Comparison of ENCODE assay signal across 19 mouse cellular contexts in the genomic region with DNA sequence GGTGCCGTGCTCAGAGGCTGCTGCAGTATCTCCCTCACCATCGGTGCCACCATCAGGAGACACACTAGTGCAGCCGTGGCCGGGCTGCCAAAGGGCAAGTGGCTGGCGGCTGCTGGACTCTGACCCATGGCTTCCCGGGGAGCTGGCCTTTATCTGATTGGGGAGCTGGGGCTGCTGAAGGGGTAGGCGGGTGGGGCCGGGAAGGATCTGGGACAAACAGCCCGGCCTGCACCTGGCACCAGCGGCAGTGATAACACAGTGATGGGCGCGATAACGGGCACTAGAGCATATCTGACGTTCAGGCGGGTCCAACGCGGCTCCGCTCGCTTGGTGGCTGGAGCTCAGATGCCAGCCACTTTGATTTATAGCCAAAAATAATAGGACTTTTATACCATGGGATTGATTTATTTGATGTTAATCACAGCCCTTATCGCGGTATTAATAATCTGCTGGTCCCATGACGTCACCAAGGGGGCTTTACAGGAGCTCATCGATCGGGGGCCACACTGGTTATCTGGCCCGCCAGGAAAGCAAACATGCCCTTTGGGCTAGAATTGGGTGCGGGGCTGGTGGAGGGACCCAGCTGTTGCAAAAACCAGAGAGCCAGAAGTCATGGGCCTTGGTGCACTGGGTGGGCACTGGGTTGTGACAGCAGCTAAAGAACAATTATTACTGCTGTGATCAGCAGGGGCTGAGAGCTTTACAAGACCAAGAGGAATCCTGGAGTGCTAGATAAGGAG. TPM values are rescaled to one million over a fixed set of nuclear protein-coding genes. Genes with fewer than 3 reads are reported as not detected.
DNase-seq lines count a peak whose midpoint lies in the region; ATAC-seq lines count a peak whose summit lies in the region.
"Had no signal": no experiment of that assay in that cellular context is flagged by ENCODE, and none has a peak within 500 bp of the region (broad histone marks: within the 10 kb centered on the region; RNA-seq: fewer than 3 reads in every experiment).

No protein-coding gene starts in this region.

- H3K9ac ChIP-seq in neural tube, embryonic 12.5 days, result no peak overlapping the region
- no peak overlapping the region for H3K9ac ChIP-seq in neural tube, embryonic 15.5 days (replicated peaks)
- no peak overlapping the region for H3K9ac ChIP-seq in stomach, embryonic 15.5 days
- H3K9ac ChIP-seq: limb, embryonic 13.5 days had no signal

- DNase-seq in heart, embryonic 10.5 days (ENCODE audit: low spot score), result no peak
- no peak for DNase-seq in heart, adult 8-10 months (ENCODE audit: low spot score)
- DNase-seq in limb, embryonic 10.5 days (ENCODE audit: low spot score), result no peak
- no peak for DNase-seq in gastrocnemius, postnatal 10 days
- DNase-seq in retina, postnatal 1 day, result no peak
- DNase-seq: adrenal gland, postnatal 14 days; B cell, adult 2 months; embryo, embryonic 11 days; thymus, adult 2 months had no signal

- H3K27me3 ChIP-seq in heart, embryonic 10.5 days (ENCODE audit: insufficient read depth, poor library complexity, severe bottlenecking), result no peaks in the 10 kb centered on the region
- H3K27me3 ChIP-seq in neural tube, embryonic 12.5 days (replicated peaks), result no peaks in the 10 kb centered on the region
- no peaks in the 10 kb centered on the region for H3K27me3 ChIP-seq in neural tube, embryonic 15.5 days (replicated peaks)
- no peaks in the 10 kb centered on the region for H3K27me3 ChIP-seq in limb, embryonic 10.5 days (ENCODE audit: low read depth, poor library complexity, severe bottlenecking)
- H3K27me3 ChIP-seq in stomach, embryonic 15.5 days (replicated peaks), result no peaks in the 10 kb centered on the region
- H3K27me3 ChIP-seq: limb, embryonic 13.5 days; Patski had no signal

- ATAC-seq in neural tube, embryonic 12.5 days (ENCODE audit: low FRiP score, low read depth), result 0 out of 2 replicates have a peak, but pooled peaks have one; percentile 34
- no peak for ATAC-seq in neural tube, embryonic 15.5 days (ENCODE audit: low FRiP score)
- peak; percentile 49; the same call in 1 of the 2 replicates for ATAC-seq in stomach, embryonic 15.5 days (ENCODE audit: insufficient read depth, low FRiP score, low read depth)
- ATAC-seq: Patski had no signal

- H3K36me3 ChIP-seq in heart, embryonic 10.5 days, result peaks cover 62% of the 10 kb centered on the region
- no peaks in the 10 kb centered on the region for H3K36me3 ChIP-seq in neural tube, embryonic 12.5 days
- no peaks in the 10 kb centered on the region for H3K36me3 ChIP-seq in neural tube, embryonic 15.5 days
- peaks cover 2% of the 10 kb centered on the region; the same call in 1 of the 2 replicates for H3K36me3 ChIP-seq in limb, embryonic 10.5 days
- H3K36me3 ChIP-seq in stomach, embryonic 15.5 days, result 0 out of 2 replicates have a peak, but pooled peaks cover 3% of the 10 kb centered on the region

- WGBS in heart, embryonic 10.5 days, result 75% methylated on average over 26 of the region's 26 CpGs
- WGBS in neural tube, embryonic 12.5 days, result 73% methylated on average over 26 of the region's 26 CpGs
- WGBS in neural tube, embryonic 15.5 days, result 50% methylated on average over 26 of the region's 26 CpGs
- WGBS in limb, embryonic 10.5 days, result 89% methylated on average over 26 of the region's 26 CpGs
- 57% methylated on average over 26 of the region's 26 CpGs for WGBS in stomach, embryonic 15.5 days

- H3K27ac ChIP-seq in heart, embryonic 10.5 days, result peak overlapping the region; percentile 81
- no peak overlapping the region for H3K27ac ChIP-seq in neural tube, embryonic 12.5 days
- H3K27ac ChIP-seq in neural tube, embryonic 15.5 days (replicated peaks), result no peak overlapping the region
- peak overlapping the region; percentile 9; the same call in 1 of the 2 replicates for H3K27ac ChIP-seq in limb, embryonic 10.5 days
- H3K27ac ChIP-seq in stomach, embryonic 15.5 days, result peak overlapping the region; percentile 51
- H3K27ac ChIP-seq: limb, embryonic 13.5 days had no signal

- peaks cover 100% of the 10 kb centered on the region for H3K4me1 ChIP-seq in heart, embryonic 10.5 days
- peaks cover 26% of the 10 kb centered on the region for H3K4me1 ChIP-seq in neural tube, embryonic 12.5 days
- H3K4me1 ChIP-seq in neural tube, embryonic 15.5 days, result peaks cover 23% of the 10 kb centered on the region
- H3K4me1 ChIP-seq in limb, embryonic 10.5 days, result peaks cover 28% of the 10 kb centered on the region
- peaks cover 50% of the 10 kb centered on the region for H3K4me1 ChIP-seq in stomach, embryonic 15.5 days

- H3K4me2 ChIP-seq in neural tube, embryonic 12.5 days (replicated peaks), result no peak overlapping the region
- H3K4me2 ChIP-seq in neural tube, embryonic 15.5 days, result no peak overlapping the region
- H3K4me2 ChIP-seq in stomach, embryonic 15.5 days, result no peak overlapping the region
- H3K4me2 ChIP-seq: limb, embryonic 13.5 days had no signal

- H3K4me3 ChIP-seq in heart, embryonic 10.5 days, result no peak overlapping the region
- no peak overlapping the region for H3K4me3 ChIP-seq in neural tube, embryonic 12.5 days
- no peak overlapping the region for H3K4me3 ChIP-seq in neural tube, embryonic 15.5 days (replicated peaks)
- no peak overlapping the region for H3K4me3 ChIP-seq in limb, embryonic 10.5 days
- no peak overlapping the region for H3K4me3 ChIP-seq in stomach, embryonic 15.5 days (replicated peaks)
- H3K4me3 ChIP-seq: limb, embryonic 13.5 days had no signal

- H3K9me3 ChIP-seq in heart, embryonic 10.5 days, result no peaks in the 10 kb centered on the region
- H3K9me3 ChIP-seq in neural tube, embryonic 12.5 days, result no peaks in the 10 kb centered on the region
- no peaks in the 10 kb centered on the region for H3K9me3 ChIP-seq in neural tube, embryonic 15.5 days (replicated peaks)
- H3K9me3 ChIP-seq in limb, embryonic 10.5 days (replicated peaks), result no peaks in the 10 kb centered on the region
- H3K9me3 ChIP-seq in stomach, embryonic 15.5 days, result no peaks in the 10 kb centered on the region
- H3K9me3 ChIP-seq: limb, embryonic 13.5 days had no signal

RNA-seq across cellular contexts. Expression of a gene that starts 24.9 kb away (rescaled TPM):
- polyA plus RNA-seq in heart, embryonic 10.5 days (2016; fragmentation: Nextera tagmentation; extraction: Ambion mirVana), result 5.7 and 12.8 TPM in 2 replicates
- 10 to 100 TPM; 18.1 to 23.2 (median 21.3) TPM for total RNA-seq in heart, adult 8-10 months (2022)
- 2.2 and 2.3 TPM in 2 replicates for polyA plus RNA-seq in neural tube, embryonic 12.5 days (2016; fragmentation: Nextera tagmentation; extraction: Ambion mirVana)
- 1.00 and 1.4 TPM in 2 replicates for polyA plus RNA-seq in neural tube, embryonic 15.5 days (2015; fragmentation: Nextera tagmentation; extraction: Ambion mirVana)
- polyA plus RNA-seq in limb, embryonic 10.5 days (2016; fragmentation: Nextera tagmentation; extraction: Ambion mirVana), result 1.3 and 1.5 TPM in 2 replicates
- polyA plus RNA-seq in stomach, embryonic 15.5 days (2015; fragmentation: Nextera tagmentation; extraction: Ambion mirVana), result 5.6 and 5.7 TPM in 2 replicates
- 10 to 100 TPM; 10.6 to 12.8 TPM for total RNA-seq in gastrocnemius, postnatal 10 days (2021)

RNA-seq across cellular contexts. Expression of a gene that starts 53.7 kb away (rescaled TPM):
- not detected in 2 replicates for polyA plus RNA-seq in heart, embryonic 10.5 days (2016; fragmentation: Nextera tagmentation; extraction: Ambion mirVana)
- not detected for total RNA-seq in heart, adult 8-10 months (2022)
- polyA plus RNA-seq in neural tube, embryonic 12.5 days (2016; fragmentation: Nextera tagmentation; extraction: Ambion mirVana), result not detected in 2 replicates
- 0.12 TPM in 1 of 2 replicates, not detected in the other for polyA plus RNA-seq in neural tube, embryonic 15.5 days (2015; fragmentation: Nextera tagmentation; extraction: Ambion mirVana)
- not detected in 2 replicates for polyA plus RNA-seq in limb, embryonic 10.5 days (2016; fragmentation: Nextera tagmentation; extraction: Ambion mirVana)
- polyA plus RNA-seq in stomach, embryonic 15.5 days (2015; fragmentation: Nextera tagmentation; extraction: Ambion mirVana), result not detected in 2 replicates
- total RNA-seq in gastrocnemius, postnatal 10 days (2021), result not detected
- total RNA-seq: adrenal gland, postnatal 14 days; gastrocnemius, adult 8-10 months; heart, postnatal 25 days; megakaryocyte progenitor cell, adult 5-6 weeks; neutrophil, adult 5-6 weeks had no signal
- polyA plus RNA-seq: forebrain, embryonic 11.5 days had no signal

Comparison
In these comparisons a context has a peak if more than half of its experiments do, and no peak if none do; other contexts are left out.
1. H3K27ac ChIP-seq: peak in heart, embryonic 10.5 days (single experiment), limb, embryonic 10.5 days (single experiment) and stomach, embryonic 15.5 days (single experiment); none in neural tube, embryonic 12.5 days (single experiment) and neural tube, embryonic 15.5 days (single experiment).